Mouse (Mus musculus) left cerebral cortex, postnatal 4 days (tissue): ENCODE measurements around the gene Lpar4. TPM values are rescaled to one million over a fixed set of nuclear protein-coding genes. Genes with fewer than 3 reads are reported as not detected.

ENCODE experiments used
- DNase-seq: peaks from one replicate; pipeline ENCODE4 v3.0.0-alpha.2; 2022
- intact Hi-C: fragments of 180-260 bp; cut with DNase I; formaldehyde crosslinking; loops from one replicate; pipeline ENCODE4 v1.15.1; 2025
- total RNA-seq, 2 experiments: library from RNA; stranded (reverse); gene quantifications; 2 replicates each; pipeline ENCODE4 v1.2.3; 2021

Gene Lpar4
- 1 to 10 TPM; 1.8 to 2.4 TPM for total RNA-seq

GRCm38 (mm10) chrX:106920175-106920827, at the start of gene Lpar4:
Gene Lpar4, plus strand, starts transcription at chrX:106920625.
- intact Hi-C loops = no loop called here
- peak; percentile 40 for DNase-seq

- DNase-seq = no peak
- intact Hi-C loops = no loop called here
Measured at GRCm38 (mm10) chrX:106871426-106871825, 49.0 kb upstream of the Lpar4 start.

- intact Hi-C loops = no loop called here
Measured at GRCm38 (mm10) chrX:106871894-106872293, 48.5 kb upstream of the Lpar4 start.

DNA sequence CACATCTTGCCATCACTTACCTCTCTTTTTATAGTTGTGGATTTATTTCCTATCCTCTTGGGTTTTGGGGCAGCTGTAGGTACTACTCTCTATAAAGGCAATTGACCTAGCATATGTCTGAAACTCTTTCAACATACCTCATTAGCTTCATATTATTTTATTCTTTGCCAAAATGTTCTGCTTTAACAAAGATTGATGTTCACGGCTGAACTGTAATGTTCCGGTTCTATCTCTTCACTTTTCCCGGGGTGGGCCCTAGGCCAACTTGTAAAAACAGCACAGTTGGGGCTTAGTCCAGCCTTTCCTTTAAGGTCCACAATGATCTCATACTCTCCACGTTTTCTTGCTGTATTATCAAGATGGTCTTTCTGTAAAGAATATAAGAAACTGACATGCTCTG, 48.1 kb upstream of the Lpar4 start:
- intact Hi-C loops = no loop called here
- DNase-seq = no peak

More at GRCm38 (mm10) chrX:106871894-106872293, 48.5 kb upstream of the Lpar4 start:
- DNase-seq = no peak

DNA sequence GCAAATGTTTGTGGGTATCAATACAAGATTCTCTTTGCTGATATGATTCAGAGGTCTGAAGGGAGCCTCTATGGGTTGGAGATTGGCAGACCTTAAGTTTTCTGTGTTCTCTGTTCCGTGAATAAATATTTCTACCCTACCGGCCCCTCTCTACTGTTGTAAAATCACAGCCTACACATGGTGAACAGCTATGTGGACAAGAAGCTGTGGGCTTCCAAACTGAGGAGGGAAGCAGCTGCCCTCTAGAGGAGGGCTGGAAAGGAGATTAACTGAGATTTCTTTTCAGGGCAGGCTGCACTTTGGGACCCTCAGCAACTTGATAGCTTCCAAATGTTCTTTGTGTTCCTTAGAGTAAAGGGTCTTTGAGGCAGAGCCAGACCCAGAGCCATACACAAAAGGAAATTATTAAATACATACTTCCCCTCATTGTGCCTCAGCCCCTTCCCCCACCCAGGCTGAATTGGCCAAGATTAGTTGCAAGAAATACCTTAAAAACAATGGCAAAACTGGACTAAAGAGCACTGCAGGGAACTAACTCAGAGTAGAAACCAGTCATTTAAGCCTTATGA, 22.6 kb upstream of the Lpar4 start:
- no peak for DNase-seq
- intact Hi-C loops = no loop called here

- intact Hi-C loops = no loop called here
- no peak for DNase-seq
Measured at GRCm38 (mm10) chrX:106920828-106921619, 599 bp downstream of the Lpar4 start.

DNA sequence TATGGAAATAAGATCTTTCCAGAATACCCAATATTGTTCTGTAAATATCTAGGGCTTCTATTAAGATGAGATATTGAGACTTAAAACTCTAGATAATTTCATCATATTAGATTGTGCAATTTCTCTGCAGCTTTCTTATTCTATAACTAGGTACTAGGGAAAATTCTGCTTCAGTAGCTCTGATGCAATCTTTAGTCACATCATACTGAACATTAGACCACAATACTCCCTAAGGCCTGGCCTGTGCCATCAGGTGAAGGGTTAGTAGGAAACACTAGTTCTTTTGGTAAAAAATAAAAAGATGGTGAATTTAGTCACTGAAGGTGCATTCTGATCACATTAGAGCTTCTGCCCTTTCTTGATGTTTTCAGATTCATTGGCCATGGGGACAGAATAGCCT, 4.1 kb downstream of the Lpar4 start:
- intact Hi-C loops = no loop called here
- DNase-seq = no peak

GRCm38 (mm10) chrX:106939326-106939725, 18.9 kb downstream of the Lpar4 start:
- intact Hi-C loops = no loop called here
- DNase-seq = no peak

DNA sequence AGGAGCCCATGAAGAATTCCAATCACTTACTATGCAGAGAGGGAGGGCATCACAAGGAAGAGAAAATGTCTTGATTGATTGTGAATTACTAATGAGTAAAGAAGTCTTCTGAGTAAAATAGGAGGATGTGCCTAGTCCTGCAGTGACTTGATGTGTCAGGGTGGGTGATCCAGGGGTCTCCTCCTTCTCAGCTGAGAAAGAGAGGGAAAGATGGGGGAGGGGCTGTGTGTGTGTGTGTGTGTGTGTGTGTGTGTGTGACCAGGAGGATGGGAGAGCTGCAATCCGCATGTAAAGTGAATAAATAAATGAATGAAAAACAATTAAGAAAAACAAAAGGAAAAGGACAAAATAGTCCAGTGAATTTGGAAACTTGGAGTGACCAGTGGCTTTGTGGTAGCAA, 30.1 kb downstream of the Lpar4 start:
- no peak for DNase-seq
- intact Hi-C loops = no loop called here

- DNase-seq = no peak
- intact Hi-C loops = no loop called here
Measured at GRCm38 (mm10) chrX:106951016-106951415, 30.6 kb downstream of the Lpar4 start.

DNA sequence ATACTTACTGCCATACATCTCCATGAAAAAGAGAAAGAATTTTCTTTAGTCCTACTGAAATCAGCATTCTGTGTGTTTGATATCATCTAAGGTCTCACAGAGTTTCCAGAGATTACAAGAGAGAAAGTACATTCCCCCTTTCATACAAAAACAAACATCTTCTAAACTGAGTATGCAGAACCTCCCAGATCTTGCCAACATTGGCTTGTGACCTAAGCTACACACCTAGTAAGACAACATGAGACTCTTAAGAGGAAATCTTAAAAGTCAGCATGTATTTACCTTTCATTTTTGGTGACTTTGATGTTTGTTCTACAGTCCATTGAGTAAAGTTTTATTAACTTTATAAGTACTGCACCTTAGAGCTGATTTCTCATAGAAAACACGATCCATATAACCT, 33.4 kb downstream of the Lpar4 start:
- no peak for DNase-seq
- intact Hi-C loops = no loop called here

- intact Hi-C loops = no loop called here
- no peak for DNase-seq
Measured at GRCm38 (mm10) chrX:106962233-106962632, 41.8 kb downstream of the Lpar4 start.

DNA sequence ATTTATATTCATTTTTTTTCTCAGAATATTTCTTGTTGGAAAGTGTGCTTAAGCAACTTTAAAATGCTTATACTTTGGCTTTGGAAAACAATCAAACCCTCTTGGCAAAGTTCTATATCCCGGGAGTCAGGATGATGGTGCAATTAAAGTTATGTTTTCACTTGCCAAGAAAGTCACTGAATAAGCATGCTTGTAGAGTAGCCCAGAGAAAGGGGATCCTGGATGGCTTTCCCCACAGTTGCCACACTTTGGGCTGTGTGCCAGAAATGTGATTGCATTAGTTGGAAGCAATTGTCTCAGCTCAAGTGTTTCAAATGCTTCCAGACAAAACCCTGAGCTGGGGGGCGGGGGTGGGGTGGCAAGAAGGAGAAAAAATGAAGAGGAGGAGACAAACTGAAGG, 43.9 kb downstream of the Lpar4 start:
- intact Hi-C loops = no loop called here
- DNase-seq = peak; percentile 29

Other genes with a start within 250 kb of the Lpar4 start
- under 1 TPM; 0.50 to 0.54 TPM for gene Rtl3, start 80.0 kb upstream of the Lpar4 start, total RNA-seq
- gene P2ry10, start 167.9 kb downstream of the Lpar4 start, total RNA-seq = not detected
- gene P2ry10b, start 228.3 kb downstream of the Lpar4 start, total RNA-seq = under 1 TPM; 0.48 to 0.58 TPM